Mouse (Mus musculus) lung, adult 2 months (tissue): ENCODE data around the gene Hhip. TPM values are rescaled to one million over a fixed set of nuclear protein-coding genes. Genes with fewer than 3 reads are reported as not detected.

Source experiments
- DNase-seq: peaks from one replicate; pipeline ENCODE4 v3.0.0; 2022
- H3K4me1 ChIP-seq: fragments of 200-500 bp; 2 replicates; pipeline ENCODE4 v1.6.1; 2011; ENCODE audit warnings: low read length; ENCODE audit not compliant: control insufficient read depth, insufficient read depth
- H3K4me3 ChIP-seq: fragments of 200-500 bp; replicated peaks from 2 replicates; pipeline ENCODE3; 2011; ENCODE audit warnings: low read depth, mild to moderate bottlenecking, control low read depth, low read length; ENCODE audit errors: extremely low read depth
- CTCF ChIP-seq: fragments of 200-500 bp; IDR thresholded peaks from 2 replicates; pipeline ENCODE4 v1.5.1; 2011; ENCODE audit warnings: mild to moderate bottlenecking, low read length, control low read depth; ENCODE audit not compliant: insufficient read depth
- POLR2A ChIP-seq: fragments of 200-500 bp; IDR thresholded peaks from 2 replicates; pipeline ENCODE4 v1.6.1; 2011; ENCODE audit warnings: low read depth, mild to moderate bottlenecking, control low read depth, low read length, borderline replicate concordance; ENCODE audit errors: extremely low read depth
- WGBS: fragments of 180-500 bp; shearing (Covaris S2); methylation state at CpG from one replicate; pipeline ENCODE4 v1.1.7; 2018; 5-methylcytosine and 5-hydroxymethylcytosine counted together
- polyA plus RNA-seq: library from polyadenylated mRNA; depleted of rRNA; stranded (reverse); fragments of >200 nt; gene quantifications from 2 replicates; pipeline ENCODE4 v1.2.3, GENCODE M21; 2012; rRNA removed

Hhip gene
- 7.8 and 8.0 TPM in 2 replicates for polyA plus RNA-seq

GRCm38 (mm10) chr8:80057198-80058174 lies at the start of gene Hhip:
Hhip (minus strand) TSS chr8:80058006.
- 1% methylated on average over 37 of the region's 56 CpGs for WGBS
- peak; percentile 12 for DNase-seq
- Histone ChIP-seq H3K4me1 (peaks cover 6% of the 10 kb centered on the region; the same call in 1 of the 2 replicates), H3K4me3 (peak within 1 kb of the TSS; percentile 19)
- TF ChIP-seq POLR2A = no peak
- TF ChIP-seq CTCF = no peak

GRCm38 (mm10) chr8:80087021-80087420 lies 29.2 kb upstream of the Hhip start:
- DNase-seq = no peak
- Histone ChIP-seq H3K4me3 (no peak overlapping the region), H3K4me1 (no peaks in the 10 kb centered on the region)
- 91% methylated on average over 2 of the region's 2 CpGs for WGBS
- TF ChIP-seq POLR2A (no peak), CTCF (no peak)

DNA sequence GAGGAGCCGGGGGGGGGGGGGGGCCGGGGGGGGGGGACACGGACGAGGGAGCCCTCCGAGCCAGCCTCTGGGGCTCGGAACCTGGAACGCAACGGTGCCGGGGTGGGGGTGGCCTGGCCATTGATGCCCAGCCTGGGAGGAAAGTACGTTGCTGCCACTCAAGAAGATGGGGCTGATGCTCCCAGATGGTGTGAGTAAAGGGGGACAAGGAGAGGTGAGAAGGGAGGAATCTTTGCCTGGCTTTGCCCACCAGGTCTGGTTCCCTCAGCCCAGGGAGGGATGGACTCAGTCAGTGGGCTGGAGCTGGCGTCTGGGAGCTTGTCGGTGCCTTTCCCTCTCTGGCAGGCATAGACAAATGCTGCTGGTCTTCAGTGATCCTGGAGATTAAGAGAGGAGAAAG lies 387 bp upstream of the Hhip start:
- Histone ChIP-seq H3K4me3 (no peak overlapping the region), H3K4me1 (peaks cover 6% of the 10 kb centered on the region; the same call in 1 of the 2 replicates)
- 7% methylated on average over 8 of the region's 12 CpGs for WGBS
- no peak for DNase-seq
- TF ChIP-seq CTCF = no peak
- TF ChIP-seq POLR2A = no peak

GRCm38 (mm10) chr8:80056331-80057070 lies 1.3 kb downstream of the Hhip start:
- DNase-seq = no peak
- peaks cover 6% of the 10 kb centered on the region; the same call in 1 of the 2 replicates for H3K4me1 ChIP-seq
- TF ChIP-seq POLR2A = no peak
- TF ChIP-seq CTCF = no peak
- no peak overlapping the region for H3K4me3 ChIP-seq
- WGBS = 10% methylated on average over 13 of the region's 13 CpGs

GRCm38 (mm10) chr8:80055777-80056176 lies 2.0 kb downstream of the Hhip start:
- TF ChIP-seq CTCF (no peak), POLR2A (no peak)
- peaks cover 6% of the 10 kb centered on the region; the same call in 1 of the 2 replicates for H3K4me1 ChIP-seq
- WGBS = 25% methylated on average over 10 of the region's 10 CpGs
- DNase-seq = no peak
- peak overlapping the region; percentile 34 for H3K4me3 ChIP-seq

- H3K4me1 ChIP-seq = peaks cover 6% of the 10 kb centered on the region; the same call in 1 of the 2 replicates
- TF ChIP-seq POLR2A = no peak
- TF ChIP-seq CTCF = no peak
- 31% methylated on average over 6 of the region's 6 CpGs for WGBS
- H3K4me3 ChIP-seq = no peak overlapping the region
- no peak for DNase-seq
These were observed 2.7 kb downstream of the Hhip start for GRCm38 (mm10) chr8:80055094-80055493.

- no peak for DNase-seq
- Histone ChIP-seq H3K4me3 (no peak overlapping the region), H3K4me1 (peaks cover 6% of the 10 kb centered on the region; the same call in 1 of the 2 replicates)
- 24% methylated on average over 4 of the region's 4 CpGs for WGBS
- TF ChIP-seq CTCF = no peak
- TF ChIP-seq POLR2A = no peak
These were observed 3.6 kb downstream of the Hhip start for GRCm38 (mm10) chr8:80054216-80054615.

- no peak overlapping the region for H3K4me3 ChIP-seq
- TF ChIP-seq CTCF (no peak), POLR2A (no peak)
- no peak for DNase-seq
- 37% methylated on average over 1 of the region's 1 CpGs for WGBS
- peaks cover 6% of the 10 kb centered on the region; the same call in 1 of the 2 replicates for H3K4me1 ChIP-seq
These were observed 5.0 kb downstream of the Hhip start for GRCm38 (mm10) chr8:80052838-80053237.

- TF ChIP-seq POLR2A = no peak
- no peak for TF ChIP-seq CTCF
- 54% methylated on average over 5 of the region's 5 CpGs for WGBS
- Histone ChIP-seq H3K4me3 (no peak overlapping the region), H3K4me1 (peaks cover under 1% of the 10 kb centered on the region; the same call in 1 of the 2 replicates)
- no peak for DNase-seq
These were observed 6.3 kb downstream of the Hhip start for GRCm38 (mm10) chr8:80051494-80051893.
